Mouse (Mus musculus) T-helper 2 cell (primary cell): ENCODE data around the gene Zfp341.

ENCODE experiments used
- in situ Hi-C: fragments of 300-600 bp; cut with MboI, MseI; formaldehyde crosslinking; loops from one replicate; pipeline ENCODE4 v1.15.1; 2025; ENCODE audit warnings: high pct_unique_total_duplicates

Zfp341 gene

DNA sequence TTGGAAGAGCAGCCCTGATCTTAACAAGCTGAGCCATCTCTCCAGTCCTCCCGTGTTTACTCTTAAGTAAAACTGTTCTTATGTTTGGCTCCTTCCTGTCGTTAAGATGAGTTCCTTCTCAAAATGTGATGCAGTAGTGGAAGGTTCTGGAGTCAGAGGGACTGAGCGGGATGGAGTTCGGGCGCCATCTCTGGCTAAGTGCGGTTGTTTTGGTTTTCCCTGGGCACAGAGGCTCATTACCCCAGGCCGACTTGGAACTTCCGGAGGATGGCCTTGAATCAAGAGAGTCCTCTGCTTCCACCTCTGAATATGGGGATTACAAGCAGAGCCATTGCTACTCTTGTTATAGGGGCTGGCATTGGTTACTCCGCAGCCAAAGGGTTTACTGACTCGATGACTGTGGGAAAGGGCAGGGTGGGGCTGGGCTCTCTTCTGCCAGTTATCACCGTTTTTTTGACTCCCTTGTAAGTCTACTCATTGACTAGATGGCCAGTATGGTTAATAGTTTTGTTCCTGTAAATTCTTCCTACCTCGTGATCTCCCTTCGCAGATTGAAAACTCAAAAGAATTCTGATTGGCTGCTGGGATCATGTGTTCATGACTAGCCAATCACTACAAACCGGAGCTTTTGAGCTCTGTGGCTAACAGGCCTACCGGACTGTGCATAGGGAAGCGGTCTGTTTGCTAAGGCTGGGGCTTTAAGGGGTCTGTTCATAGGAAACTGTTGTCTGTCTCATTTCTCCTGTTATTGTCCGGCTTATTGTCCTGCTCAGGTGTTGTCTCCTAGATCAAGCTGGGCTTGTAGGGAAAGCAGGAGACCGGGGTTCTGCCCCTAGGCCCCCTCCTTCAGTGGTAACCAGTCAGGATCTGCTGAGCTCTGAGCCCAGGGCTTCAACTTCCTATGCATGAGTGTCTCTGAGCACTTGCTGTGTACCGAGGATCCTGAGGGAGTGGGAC is 63.8 kb downstream of the Zfp341 start:
- in situ Hi-C loops = no loop called here

GRCm38 (mm10) chr2:154677651-154678139 is 64.6 kb downstream of the Zfp341 start:
- in situ Hi-C loops = no loop called here

DNA sequence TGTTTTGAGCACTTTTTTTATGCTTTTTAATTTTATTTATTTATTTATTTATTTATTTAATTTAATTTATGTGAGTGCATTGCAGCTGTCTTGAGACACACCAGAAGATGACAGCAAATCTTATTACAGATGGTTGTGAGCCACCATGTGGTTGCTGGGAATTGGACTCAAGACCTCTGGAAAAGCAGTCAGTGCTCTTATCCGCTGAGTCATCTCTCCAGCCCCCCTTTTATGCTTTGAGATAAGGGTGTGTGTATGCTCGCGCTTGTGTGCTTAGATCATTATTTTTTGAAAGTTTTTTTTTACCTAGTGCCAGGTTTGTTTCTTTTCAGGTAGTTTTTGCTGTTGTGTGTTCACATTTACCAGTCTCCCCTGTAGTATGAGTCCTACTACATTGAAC is 65.9 kb downstream of the Zfp341 start:
- in situ Hi-C loops = no loop called here

- in situ Hi-C loops = no loop called here
Measured at GRCm38 (mm10) chr2:154680337-154680736, 67.2 kb downstream of the Zfp341 start.

- in situ Hi-C loops = no loop called here
Measured at GRCm38 (mm10) chr2:154680941-154681340, 67.8 kb downstream of the Zfp341 start.

- in situ Hi-C loops = no loop called here
Measured at GRCm38 (mm10) chr2:154682712-154683111, 69.6 kb downstream of the Zfp341 start.

DNA sequence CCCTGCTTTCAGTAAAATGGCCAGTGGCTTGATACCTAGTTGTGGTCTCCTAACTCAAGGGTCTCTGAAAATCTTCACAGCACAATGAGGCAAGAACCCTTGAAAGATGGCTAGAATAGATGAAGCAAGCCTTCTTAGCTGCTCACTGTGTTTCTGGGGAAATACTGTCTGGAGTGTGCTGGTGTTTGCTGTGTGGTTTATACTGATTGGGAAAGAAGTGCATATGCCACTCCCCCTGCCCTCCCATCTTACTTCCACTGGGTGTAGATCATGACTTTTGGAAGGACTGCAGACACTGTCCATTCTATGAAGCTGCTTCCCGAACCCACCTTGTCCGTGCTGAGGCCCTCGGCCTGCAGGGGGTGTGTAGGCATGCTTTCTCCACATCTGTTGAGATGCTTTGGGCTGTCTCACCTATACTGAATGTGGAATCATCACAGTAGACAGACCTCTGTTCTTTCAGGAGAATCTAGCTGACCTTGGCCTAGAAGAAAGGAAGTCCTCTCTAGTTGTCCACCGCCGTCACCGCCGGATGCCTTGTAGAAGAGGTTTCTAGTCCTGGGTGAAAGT is 71.9 kb downstream of the Zfp341 start:
- in situ Hi-C loops = no loop called here

DNA sequence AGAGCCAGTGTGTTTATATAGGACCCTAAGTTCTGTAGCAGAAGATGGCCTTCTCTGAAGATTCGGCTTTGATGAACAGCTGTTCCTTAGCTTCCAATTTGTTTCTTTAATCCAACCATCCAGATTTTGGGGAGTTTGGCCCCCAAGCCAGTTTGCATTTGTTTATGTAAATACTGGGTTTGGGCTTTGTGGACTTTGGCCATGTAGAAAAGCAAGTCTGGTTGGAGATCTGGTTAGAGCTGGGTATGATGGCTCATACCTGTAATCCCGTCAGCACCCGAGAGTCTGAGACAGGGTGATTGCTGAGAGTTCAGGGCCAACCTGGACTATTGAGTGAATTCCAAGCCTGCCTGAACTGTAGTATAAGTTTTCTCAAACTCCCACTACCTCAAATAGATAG is 72.7 kb downstream of the Zfp341 start:
- in situ Hi-C loops = no loop called here

- in situ Hi-C loops = no loop called here
Measured at GRCm38 (mm10) chr2:154686819-154687218, 73.7 kb downstream of the Zfp341 start.

- in situ Hi-C loops = no loop called here
Measured at GRCm38 (mm10) chr2:154689391-154689790, 76.3 kb downstream of the Zfp341 start.

DNA sequence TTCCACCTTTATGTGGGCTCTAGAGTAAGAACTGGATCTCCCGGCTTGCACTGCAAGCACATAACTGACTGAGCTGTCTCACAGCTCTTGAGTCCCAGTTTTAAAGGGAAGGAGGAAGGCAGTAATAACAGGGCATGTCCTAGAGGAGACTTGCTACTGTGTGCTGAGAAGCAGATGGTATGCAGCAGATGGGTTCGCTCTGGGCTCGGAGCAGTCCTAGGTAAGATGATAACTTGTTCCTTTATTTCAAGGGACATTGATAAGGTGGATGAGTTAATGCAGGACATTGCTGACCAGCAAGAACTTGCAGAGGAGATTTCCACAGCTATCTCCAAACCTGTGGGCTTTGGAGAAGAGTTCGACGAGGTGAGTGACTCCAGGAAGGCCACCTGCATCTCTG is 77.9 kb downstream of the Zfp341 start:
- in situ Hi-C loops = loop anchor here (10.0 kb wide), 1 partner anchor 514 kb away; no protein-coding TSS in a partner anchor

GRCm38 (mm10) chr2:154693186-154693940 is 80.3 kb downstream of the Zfp341 start:
- in situ Hi-C loops = loop anchor here (10.0 kb wide), 1 partner anchor 511 kb away; no protein-coding TSS in a partner anchor

- in situ Hi-C loops = loop anchor here (10.0 kb wide), 1 partner anchor 511 kb away; no protein-coding TSS in a partner anchor
Measured at GRCm38 (mm10) chr2:154693941-154694256, 80.8 kb downstream of the Zfp341 start.

DNA sequence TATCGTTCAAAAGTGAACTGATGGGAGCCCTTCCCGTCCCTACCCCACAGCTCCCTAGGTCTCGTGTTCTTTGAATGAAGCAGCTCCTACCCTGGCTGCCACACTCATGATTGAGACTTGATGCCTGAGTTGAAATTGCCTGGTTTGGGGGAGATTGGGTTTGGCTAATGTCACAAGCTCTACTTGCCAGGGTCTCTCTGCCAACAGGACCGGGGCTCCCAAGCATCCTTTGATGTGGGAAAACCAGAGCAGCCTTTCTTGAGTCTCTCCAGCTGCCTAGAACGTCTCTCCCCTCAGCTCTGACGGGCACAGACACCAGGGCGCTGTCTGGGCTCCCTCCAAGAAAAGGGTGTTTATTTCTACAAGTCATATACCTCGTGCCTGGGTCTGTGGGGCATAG is 82.6 kb downstream of the Zfp341 start:
- in situ Hi-C loops = loop anchor here (10.0 kb wide), 1 partner anchor 509 kb away; no protein-coding TSS in a partner anchor
